Mouse (Mus musculus) midbrain, embryonic 11.5 days (tissue): Measurements from ENCODE around the gene Eml5. TPM values are rescaled to one million over a fixed set of nuclear protein-coding genes. Genes with fewer than 3 reads are reported as not detected.

Experiments
- ATAC-seq: fragments of 200-750 bp; cut with Nextera tagmentation; 2 replicates; pipeline ENCODE4 v1.8.0; 2017; ENCODE audit warnings: moderate TSS enrichment, moderate library complexity; ENCODE audit not compliant: low FRiP score
- DNase-seq: peaks from one replicate; pipeline ENCODE4 v3.0.0; 2015; ENCODE audit warnings: low spot score; ENCODE audit errors: missing footprints
- H3K27ac ChIP-seq: fragments of 300-500 bp; sonication (generic); 2 replicates; pipeline ENCODE4 v1.5.1; 2014; ENCODE audit warnings: low read depth, low read length
- H3K27me3 ChIP-seq: fragments of 300-500 bp; sonication (generic); 2 replicates; pipeline ENCODE4 v1.6.1; 2014; ENCODE audit warnings: mild to moderate bottlenecking, low read length, moderate library complexity, mixed read lengths; ENCODE audit not compliant: control insufficient read depth, insufficient read depth
- H3K36me3 ChIP-seq: fragments of 300-500 bp; sonication (generic); 2 replicates; pipeline ENCODE4 v1.6.1; 2014; ENCODE audit warnings: mild to moderate bottlenecking, low read length, moderate library complexity, mixed read lengths; ENCODE audit not compliant: control insufficient read depth, insufficient read depth
- H3K4me1 ChIP-seq: fragments of 300-500 bp; sonication (generic); 2 replicates; pipeline ENCODE4 v1.6.1; 2014; ENCODE audit warnings: low read length; ENCODE audit not compliant: control insufficient read depth, insufficient read depth
- H3K4me2 ChIP-seq: fragments of 300-500 bp; sonication (generic); 2 replicates; pipeline ENCODE4 v1.6.1; 2014; ENCODE audit warnings: mild to moderate bottlenecking, moderate library complexity
- H3K4me3 ChIP-seq: fragments of 300-500 bp; sonication (generic); 2 replicates; pipeline ENCODE4 v1.5.1; 2014; ENCODE audit warnings: low read depth, low read length
- H3K9ac ChIP-seq: fragments of 300-500 bp; sonication (generic); 2 replicates; pipeline ENCODE4 v1.6.1; 2014; ENCODE audit warnings: low read length
- H3K9me3 ChIP-seq: fragments of 300-500 bp; sonication (generic); 2 replicates; pipeline ENCODE4 v1.6.1; 2016; ENCODE audit warnings: low read length; ENCODE audit not compliant: control insufficient read depth
- WGBS: fragments of 180-500 bp; shearing (Covaris S2); extraction: QIAGEN DNeasy Blood & Tissue Kit; methylation state at CpG from one replicate; pipeline ENCODE4 v1.1.7; 2014; 5-methylcytosine and 5-hydroxymethylcytosine counted together
- polyA plus RNA-seq: library from polyadenylated mRNA; unstranded; fragments of >200 nt; fragmentation: Nextera tagmentation; extraction: Ambion mirVana; gene quantifications from 2 replicates; pipeline ENCODE4 v1.2.1, GENCODE M21; 2014

The Eml5 gene
- polyA plus RNA-seq, 1 experiment from 2014 or later: 22.0 TPM

GRCm38 (mm10) chr12:98759700-98760099 lies 141.6 kb downstream of the Eml5 start:
- Histone ChIP-seq H3K9me3 (no peaks in the 10 kb centered on the region), H3K4me1 (no peaks in the 10 kb centered on the region), H3K27me3 (no peaks in the 10 kb centered on the region), H3K36me3 (peaks cover 10% of the 10 kb centered on the region; the same call in 1 of the 2 replicates), H3K9ac (no peak overlapping the region), H3K27ac (no peak overlapping the region), H3K4me3 (no peak overlapping the region), H3K4me2 (no peak overlapping the region)
- no peak for DNase-seq
- ATAC-seq: no peak
- WGBS: 94% methylated on average over 6 of the region's 6 CpGs

GRCm38 (mm10) chr12:98757636-98758035 lies 143.6 kb downstream of the Eml5 start:
- Histone ChIP-seq H3K4me3 (no peak overlapping the region), H3K27ac (no peak overlapping the region), H3K27me3 (no peaks in the 10 kb centered on the region), H3K4me2 (no peak overlapping the region), H3K9ac (no peak overlapping the region), H3K9me3 (no peaks in the 10 kb centered on the region), H3K36me3 (peaks cover 14% of the 10 kb centered on the region; the same call in 1 of the 2 replicates), H3K4me1 (no peaks in the 10 kb centered on the region)
- DNase-seq: no peak
- no peak for ATAC-seq
- WGBS: 91% methylated on average over 6 of the region's 6 CpGs

- ATAC-seq (peak; percentile 56), DNase-seq (no peak)
Observed at GRCm38 (mm10) chr12:98747380-98747753, 153.9 kb downstream of the Eml5 start.

GRCm38 (mm10) chr12:98746746-98747379 lies 154.4 kb downstream of the Eml5 start, which contains the start of gene Zc3h14:
Zc3h14 (plus strand) TSS chr12:98746964.
- peak within 1 kb of the TSS; percentile 82 for H3K27ac ChIP-seq
- no peaks in the 10 kb centered on the region for H3K27me3 ChIP-seq
- peak within 1 kb of the TSS; percentile 92 for H3K9ac ChIP-seq
- no peaks in the 10 kb centered on the region for H3K9me3 ChIP-seq
- H3K4me1 ChIP-seq: peaks cover 12% of the 10 kb centered on the region
- WGBS: under 1% methylated on average over 68 of the region's 87 CpGs
- H3K4me3 ChIP-seq: peak within 1 kb of the TSS; percentile 91
- no peaks in the 10 kb centered on the region for H3K36me3 ChIP-seq
- H3K4me2 ChIP-seq: peak within 1 kb of the TSS; percentile 69
- ATAC-seq (peak; percentile 95), DNase-seq (peak; percentile 100)

More at GRCm38 (mm10) chr12:98747380-98747753, 153.9 kb downstream of the Eml5 start:
- Histone ChIP-seq H3K9me3 (no peaks in the 10 kb centered on the region), H3K27me3 (no peaks in the 10 kb centered on the region), H3K4me1 (peaks cover 12% of the 10 kb centered on the region), H3K9ac (peak overlapping the region; percentile 92), H3K4me2 (peak overlapping the region; percentile 69), H3K4me3 (peak overlapping the region; percentile 91), H3K36me3 (no peaks in the 10 kb centered on the region), H3K27ac (peak overlapping the region; percentile 82)
- 2% methylated on average over 13 of the region's 14 CpGs for WGBS

- Histone ChIP-seq H3K4me1 (peaks cover 12% of the 10 kb centered on the region), H3K4me3 (no peak overlapping the region), H3K9ac (no peak overlapping the region), H3K4me2 (no peak overlapping the region), H3K9me3 (no peaks in the 10 kb centered on the region), H3K36me3 (no peaks in the 10 kb centered on the region), H3K27ac (no peak overlapping the region), H3K27me3 (no peaks in the 10 kb centered on the region)
- 6% methylated on average over 2 of the region's 2 CpGs for whole genome bisulfite sequencing
- peak; percentile 52 for ATAC-seq
- peak; percentile 86 for DNase-seq
Observed at GRCm38 (mm10) chr12:98746131-98746530, 155.2 kb downstream of the Eml5 start.

GRCm38 (mm10) chr12:98745626-98746025 lies 155.7 kb downstream of the Eml5 start:
- no peak for ATAC-seq

GRCm38 (mm10) chr12:98741011-98741501 lies 160.2 kb downstream of the Eml5 start:
- no peak overlapping the region for H3K4me2 ChIP-seq
- H3K4me3 ChIP-seq: no peak overlapping the region
- H3K9me3 ChIP-seq: no peaks in the 10 kb centered on the region
- peaks cover 6% of the 10 kb centered on the region for H3K4me1 ChIP-seq
- H3K9ac ChIP-seq: no peak overlapping the region
- H3K27me3 ChIP-seq: peaks cover 6% of the 10 kb centered on the region
- no peaks in the 10 kb centered on the region for H3K36me3 ChIP-seq
- ATAC-seq (no peak), DNase-seq (no peak)
- no peak overlapping the region for H3K27ac ChIP-seq
- WGBS: 84% methylated on average over 3 of the region's 3 CpGs

More at GRCm38 (mm10) chr12:98745626-98746025, 155.7 kb downstream of the Eml5 start:
- H3K4me1 ChIP-seq: peaks cover 12% of the 10 kb centered on the region
- H3K27me3 ChIP-seq: no peaks in the 10 kb centered on the region
- DNase-seq: no peak
- H3K9me3 ChIP-seq: no peaks in the 10 kb centered on the region
- no peak overlapping the region for H3K4me2 ChIP-seq
- no peak overlapping the region for H3K9ac ChIP-seq
- no peaks in the 10 kb centered on the region for H3K36me3 ChIP-seq
- no peak overlapping the region for H3K4me3 ChIP-seq
- WGBS: 74% methylated on average over 4 of the region's 4 CpGs
- H3K27ac ChIP-seq: no peak overlapping the region

GRCm38 (mm10) chr12:98737801-98738350 lies 163.4 kb downstream of the Eml5 start:
- Histone ChIP-seq H3K27ac (no peak overlapping the region; the same call in 1 of the 2 replicates), H3K9ac (peak overlapping the region; percentile 92), H3K4me1 (peaks cover 20% of the 10 kb centered on the region), H3K27me3 (peaks cover 6% of the 10 kb centered on the region), H3K9me3 (no peaks in the 10 kb centered on the region), H3K36me3 (no peaks in the 10 kb centered on the region), H3K4me2 (peak overlapping the region; percentile 68), H3K4me3 (peak overlapping the region; percentile 86)
- WGBS: 9% methylated on average over 7 of the region's 7 CpGs
- DNase-seq (peak; percentile 95), ATAC-seq (peak; percentile 64)
